Mouse (Mus musculus) sigmoid colon, adult 10 weeks (tissue): Measurements from ENCODE around the gene Trim6. TPM values are rescaled to one million over a fixed set of nuclear protein-coding genes. Genes with fewer than 3 reads are reported as not detected.

ENCODE experiments used
- polyA plus RNA-seq: library from polyadenylated mRNA; stranded (reverse); fragments of 350-450 nt; fragmentation: Illumina TruSeq; extraction: RNeasy Lipid Tissue Mini Kit (QIAGEN cat#74804); gene quantifications from one replicate; pipeline ENCODE4 v1.2.3, GENCODE M21; 2014; ENCODE audit warnings: low read depth, low replicate concordance

The Trim6 gene
- polyA plus RNA-seq: 30.0 TPM

DNA sequence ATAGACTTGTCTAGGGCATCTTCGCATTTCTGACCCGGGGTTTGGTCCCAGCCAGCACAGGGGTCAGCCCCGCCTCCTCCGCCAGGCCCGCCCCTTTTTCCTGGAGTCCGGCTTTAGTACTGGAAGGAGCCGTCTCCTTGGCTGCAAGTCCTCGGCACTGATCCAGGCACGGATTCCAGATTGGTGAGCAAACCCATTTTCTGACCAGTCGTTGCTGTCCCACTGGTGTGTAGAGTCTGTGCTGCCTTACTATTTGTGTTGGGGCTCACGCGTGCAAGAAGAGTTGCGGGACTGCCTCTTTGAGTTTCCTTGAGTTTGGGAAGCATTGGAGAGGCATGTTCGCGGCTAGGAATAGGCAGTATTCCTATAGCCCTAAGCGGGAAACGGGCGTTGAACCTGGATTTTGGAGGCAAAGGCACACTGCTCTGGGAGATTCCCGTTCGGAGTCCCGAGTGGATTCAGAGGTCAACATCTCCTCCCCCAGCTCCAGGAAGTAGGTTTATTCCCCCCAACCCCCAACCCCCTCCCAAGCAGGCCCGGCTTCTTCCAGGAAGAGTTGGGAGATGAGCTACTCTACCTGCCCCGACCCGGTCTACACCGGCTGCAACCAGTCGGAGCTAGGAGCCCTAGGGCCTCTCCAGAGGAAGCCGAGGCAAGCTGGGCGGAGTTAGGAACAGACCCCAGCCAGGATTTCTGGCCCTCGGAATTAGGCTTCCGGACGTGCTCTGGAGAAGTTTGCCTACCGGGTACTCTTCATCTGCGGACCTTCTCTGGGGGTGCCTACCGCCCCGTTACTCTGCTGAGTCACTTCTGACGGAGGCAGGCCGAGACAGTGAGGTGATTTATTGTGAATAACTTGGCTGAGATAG is at the start of gene Trim6:
TSS of gene Trim6 (plus strand) at position 93 of the 869 bp plus-strand sequence.

DNA sequence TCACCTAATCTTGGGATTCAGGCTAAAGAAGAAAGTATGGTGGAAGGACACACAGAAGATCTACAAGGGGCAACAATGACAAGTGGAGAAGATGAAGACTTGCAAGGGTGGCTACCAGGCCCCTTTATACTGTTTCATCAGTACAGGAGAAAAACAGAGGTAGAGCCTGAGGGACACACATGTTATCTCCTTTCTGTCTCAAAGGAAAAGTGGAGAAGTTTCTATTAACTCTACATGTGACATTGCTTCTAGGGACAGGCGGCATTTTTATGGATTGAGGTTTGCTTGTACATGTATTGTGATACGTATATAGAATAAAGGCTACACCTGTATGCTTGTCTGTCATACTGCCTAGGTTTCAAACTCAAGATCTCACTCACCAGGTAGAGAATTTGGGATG is 35.3 kb upstream of the Trim6 start, which contains the start of gene Olfr648:
TSS of gene Olfr648 (minus strand) at position 101 of the 400 bp plus-strand sequence.

DNA sequence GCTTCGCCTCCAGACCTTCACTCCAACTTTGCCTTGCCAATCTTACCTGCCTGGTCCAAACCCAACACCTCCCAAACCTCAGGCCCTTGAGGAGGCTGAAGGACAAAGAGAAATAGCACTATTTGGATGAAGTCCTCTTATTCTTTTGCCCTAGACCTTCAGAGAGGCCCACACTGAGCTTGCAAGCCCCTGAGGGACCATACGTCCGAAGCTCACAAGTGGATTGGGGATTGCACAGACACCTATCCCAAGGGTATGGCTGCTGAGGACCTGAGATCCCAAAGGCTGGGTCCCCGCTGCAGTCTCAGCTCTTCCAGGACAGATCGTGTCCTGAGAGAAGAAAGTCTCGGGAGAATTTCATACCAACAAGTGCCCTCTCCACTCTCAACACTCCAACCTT is 22.7 kb upstream of the Trim6 start, which contains the start of gene Olfr649:
TSS of gene Olfr649 (minus strand) at position 101 of the 400 bp plus-strand sequence.

DNA sequence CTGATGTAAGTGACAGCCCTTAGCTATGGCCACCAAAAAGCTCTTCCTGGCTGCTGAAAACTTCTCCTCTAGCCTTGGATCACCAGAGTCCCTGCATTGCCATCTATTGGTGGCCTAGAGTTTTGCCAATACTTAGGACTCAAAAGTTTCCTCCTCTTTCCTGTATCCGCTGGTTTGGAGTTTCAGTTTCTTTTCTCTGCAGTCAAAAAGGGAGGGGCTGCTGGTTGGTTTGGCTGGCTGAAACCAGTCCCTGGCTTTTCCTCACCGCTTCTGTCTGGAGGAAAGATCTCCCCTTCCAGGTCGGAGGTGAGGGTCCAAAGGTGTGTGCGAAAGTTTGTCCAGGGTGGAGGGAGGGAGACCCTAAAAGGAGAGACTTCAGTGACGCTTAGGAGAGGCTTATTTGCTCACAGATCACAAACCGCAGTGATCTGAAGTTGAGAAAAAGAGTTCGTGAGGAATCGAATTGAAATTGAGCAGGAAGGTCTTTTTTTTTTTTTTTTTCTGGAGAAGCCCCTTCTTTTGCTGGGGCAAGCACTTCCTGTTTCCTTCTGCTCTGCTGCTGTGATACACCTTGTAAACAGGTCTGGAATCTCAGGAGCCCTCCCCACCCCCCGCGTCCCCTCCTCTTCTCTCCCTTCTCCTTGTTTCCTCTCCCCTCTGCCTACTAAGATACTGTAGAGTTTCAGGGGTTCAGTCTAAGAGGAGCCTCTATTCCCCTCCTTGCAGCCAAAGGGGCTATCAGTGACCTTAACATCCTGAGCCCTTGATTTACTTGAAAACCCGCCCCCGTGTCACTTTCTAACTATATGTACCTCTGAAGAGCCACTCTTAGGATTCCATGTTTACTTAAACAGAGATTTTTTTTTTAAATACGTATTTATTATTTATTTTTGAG is 25.9 kb downstream of the Trim6 start, which contains the start of gene Trim34a:
TSS of gene Trim34a (plus strand) at position 171 of the 895 bp plus-strand sequence.

Other genes with a start within 250 kb of the Trim6 start
- not detected for gene Olfr635, start 247.6 kb upstream of the Trim6 start, polyA plus RNA-seq
- not detected for gene Olfr638, start 220.0 kb upstream of the Trim6 start, polyA plus RNA-seq
- gene Olfr639, start 201.5 kb upstream of the Trim6 start, polyA plus RNA-seq: not detected
- not detected for gene Olfr640, start 193.2 kb upstream of the Trim6 start, polyA plus RNA-seq
- gene Olfr641, start 183.3 kb upstream of the Trim6 start, polyA plus RNA-seq: not detected
- gene Olfr642, start 166.1 kb upstream of the Trim6 start, polyA plus RNA-seq: not detected
- gene 4930516K23Rik, start 157.3 kb upstream of the Trim6 start, polyA plus RNA-seq: not detected
- gene Olfr644, start 146.9 kb upstream of the Trim6 start, polyA plus RNA-seq: not detected
- gene Olfr645, start 133.3 kb upstream of the Trim6 start, polyA plus RNA-seq: not detected
- gene Olfr646, start 113.9 kb upstream of the Trim6 start, polyA plus RNA-seq: not detected
- gene Ubqln5, start 89.0 kb upstream of the Trim6 start, polyA plus RNA-seq: not detected
- gene Olfr643, start 81.4 kb upstream of the Trim6 start, polyA plus RNA-seq: not detected
- not detected for gene Ubqln3, start 75.5 kb upstream of the Trim6 start, polyA plus RNA-seq
- gene Ubqlnl, start 68.2 kb upstream of the Trim6 start, polyA plus RNA-seq: not detected
- gene Olfm5, start 54.0 kb upstream of the Trim6 start, polyA plus RNA-seq: not detected
- gene Olfr648, start 35.4 kb upstream of the Trim6 start, polyA plus RNA-seq: 0.13 TPM
- not detected for gene Olfr649, start 22.8 kb upstream of the Trim6 start, polyA plus RNA-seq
- gene Trim34a, start 25.7 kb downstream of the Trim6 start, polyA plus RNA-seq: 40.5 TPM
- 15.0 TPM for gene Trim5, start 69.3 kb downstream of the Trim6 start, polyA plus RNA-seq
- 62.6 TPM for gene Trim12a, start 96.7 kb downstream of the Trim6 start, polyA plus RNA-seq
- gene Trim34b, start 110.7 kb downstream of the Trim6 start, polyA plus RNA-seq: 2.4 TPM
- gene Trim12c, start 134.6 kb downstream of the Trim6 start, polyA plus RNA-seq: 70.1 TPM
- 3.2 TPM for gene Trim30b, start 151.1 kb downstream of the Trim6 start, polyA plus RNA-seq
- gene Trim30c, start 182.0 kb downstream of the Trim6 start, polyA plus RNA-seq: 0.76 TPM
- gene Trim30a, start 246.4 kb downstream of the Trim6 start, polyA plus RNA-seq: 47.4 TPM